Mouse (Mus musculus): ENCODE measurements at regions not wholly inside any gene's neighbourhood (a gene's known extent, or its start where the extent isn't known, plus 50 kb on each side); places are given as distances from the start of the nearest gene placed in this dataset.
"Not testable (repeated sequence)": the region's sequence is repeated elsewhere in the genome, so short reads cannot be mapped to it uniquely, and the experiment has no call there.

GRCm38 (mm10) chrX:50611765-50612591 lies 183.7 kb upstream of the Olfr1324 start:
- Histone ChIP-seq H3K4me2 (replicated peaks; ENCODE audit: low read depth, low read length) (no peak overlapping the region; the same call in 1 of the 2 replicates), H3K27ac (ENCODE audit: low read length) (0 out of 2 replicates have a peak overlapping the region, but pooled peaks have one; percentile 44), H3K9ac (replicated peaks; ENCODE audit: low read depth, low read length) (no peak overlapping the region), H3K4me1 (ENCODE audit: control insufficient read depth, insufficient read depth, low read length) (no peaks in the 10 kb centered on the region), H3K4me3 (ENCODE audit: low read depth, low read length) (peak overlapping the region; percentile 6; the same call in 1 of the 2 replicates), H3K36me3 (ENCODE audit: control insufficient read depth, insufficient read depth, low read length) (no peaks in the 10 kb centered on the region; the same call in 1 of the 2 replicates), H3K27me3 (ENCODE audit: control insufficient read depth, insufficient read depth, low read length) (no peaks in the 10 kb centered on the region), H3K9me3 (ENCODE audit: control insufficient read depth, low read depth, low read length) (no peaks in the 10 kb centered on the region)
- ATAC-seq (ENCODE audit: insufficient number of reproducible peaks, insufficient read depth, low FRiP score, low read depth), result no peak
- 60% methylated on average over 9 of the region's 9 CpGs for WGBS

GRCm38 (mm10) chrX:50608141-50608540 lies 179.8 kb upstream of the Olfr1324 start:
- not testable (repeated sequence) for H3K36me3 ChIP-seq (ENCODE audit: control insufficient read depth, insufficient read depth, low read length); H3K9ac ChIP-seq (replicated peaks; ENCODE audit: low read depth, low read length); H3K9me3 ChIP-seq (ENCODE audit: control insufficient read depth, low read depth, low read length); H3K27me3 ChIP-seq (ENCODE audit: control insufficient read depth, insufficient read depth, low read length); H3K4me1 ChIP-seq (ENCODE audit: control insufficient read depth, insufficient read depth, low read length); H3K4me2 ChIP-seq (replicated peaks; ENCODE audit: low read depth, low read length); ATAC-seq (ENCODE audit: insufficient number of reproducible peaks, insufficient read depth, low FRiP score, low read depth); H3K27ac ChIP-seq (ENCODE audit: low read length); H3K4me3 ChIP-seq (ENCODE audit: low read depth, low read length)
- 87% methylated on average over 6 of the region's 6 CpGs for WGBS

GRCm38 (mm10) chrX:50607636-50608035 lies 179.3 kb upstream of the Olfr1324 start:
- Histone ChIP-seq H3K4me2 (replicated peaks; ENCODE audit: low read depth, low read length) (no peak overlapping the region), H3K9me3 (ENCODE audit: control insufficient read depth, low read depth, low read length) (no peaks in the 10 kb centered on the region), H3K36me3 (ENCODE audit: control insufficient read depth, insufficient read depth, low read length) (no peaks in the 10 kb centered on the region; the same call in 1 of the 2 replicates), H3K4me1 (ENCODE audit: control insufficient read depth, insufficient read depth, low read length) (no peaks in the 10 kb centered on the region), H3K9ac (replicated peaks; ENCODE audit: low read depth, low read length) (no peak overlapping the region), H3K27ac (ENCODE audit: low read length) (no peak overlapping the region), H3K4me3 (ENCODE audit: low read depth, low read length) (no peak overlapping the region), H3K27me3 (ENCODE audit: control insufficient read depth, insufficient read depth, low read length) (no peaks in the 10 kb centered on the region)
- WGBS, result 72% methylated on average over 7 of the region's 7 CpGs
- no peak for ATAC-seq (ENCODE audit: insufficient number of reproducible peaks, insufficient read depth, low FRiP score, low read depth)

- not testable (repeated sequence) for H3K4me1 ChIP-seq (ENCODE audit: control insufficient read depth, insufficient read depth, low read length); H3K9ac ChIP-seq (replicated peaks; ENCODE audit: low read depth, low read length); H3K4me2 ChIP-seq (replicated peaks; ENCODE audit: low read depth, low read length); H3K4me3 ChIP-seq (ENCODE audit: low read depth, low read length); H3K27me3 ChIP-seq (ENCODE audit: control insufficient read depth, insufficient read depth, low read length); H3K9me3 ChIP-seq (ENCODE audit: control insufficient read depth, low read depth, low read length); H3K36me3 ChIP-seq (ENCODE audit: control insufficient read depth, insufficient read depth, low read length); H3K27ac ChIP-seq (ENCODE audit: low read length); ATAC-seq (ENCODE audit: insufficient number of reproducible peaks, insufficient read depth, low FRiP score, low read depth)
- 54% methylated on average over 2 of the region's 2 CpGs for WGBS
These were observed 177.2 kb upstream of the Olfr1324 start for GRCm38 (mm10) chrX:50605517-50605916.

- not testable (repeated sequence) for H3K4me2 ChIP-seq (replicated peaks; ENCODE audit: low read depth, low read length); ATAC-seq (ENCODE audit: insufficient number of reproducible peaks, insufficient read depth, low FRiP score, low read depth)
These were observed 176.7 kb upstream of the Olfr1324 start for GRCm38 (mm10) chrX:50604995-50605394.

GRCm38 (mm10) chrX:50602881-50603280 lies 174.6 kb upstream of the Olfr1324 start:
- not testable (repeated sequence) for H3K4me1 ChIP-seq (ENCODE audit: control insufficient read depth, insufficient read depth, low read length); H3K4me2 ChIP-seq (replicated peaks; ENCODE audit: low read depth, low read length); H3K27me3 ChIP-seq (ENCODE audit: control insufficient read depth, insufficient read depth, low read length); H3K4me3 ChIP-seq (ENCODE audit: low read depth, low read length); ATAC-seq (ENCODE audit: insufficient number of reproducible peaks, insufficient read depth, low FRiP score, low read depth); H3K9me3 ChIP-seq (ENCODE audit: control insufficient read depth, low read depth, low read length); H3K9ac ChIP-seq (replicated peaks; ENCODE audit: low read depth, low read length); H3K36me3 ChIP-seq (ENCODE audit: control insufficient read depth, insufficient read depth, low read length)
- WGBS, result 62% methylated on average over 3 of the region's 3 CpGs
- peak overlapping the region; percentile 21; the same call in 1 of the 2 replicates for H3K27ac ChIP-seq (ENCODE audit: low read length)

More at GRCm38 (mm10) chrX:50604995-50605394, 176.7 kb upstream of the Olfr1324 start:
- not testable (repeated sequence) for H3K4me1 ChIP-seq (ENCODE audit: control insufficient read depth, insufficient read depth, low read length); H3K4me3 ChIP-seq (ENCODE audit: low read depth, low read length); H3K27me3 ChIP-seq (ENCODE audit: control insufficient read depth, insufficient read depth, low read length); H3K27ac ChIP-seq (ENCODE audit: low read length); H3K9ac ChIP-seq (replicated peaks; ENCODE audit: low read depth, low read length); H3K9me3 ChIP-seq (ENCODE audit: control insufficient read depth, low read depth, low read length); H3K36me3 ChIP-seq (ENCODE audit: control insufficient read depth, insufficient read depth, low read length)
- WGBS, result 59% methylated on average over 4 of the region's 4 CpGs

- H3K27ac ChIP-seq (ENCODE audit: low read length), result peak overlapping the region; percentile 21; the same call in 1 of the 2 replicates
These were observed 174.2 kb upstream of the Olfr1324 start for GRCm38 (mm10) chrX:50602461-50602875.

GRCm38 (mm10) chrX:50600262-50600661 lies 172.0 kb upstream of the Olfr1324 start:
- not testable (repeated sequence) for H3K9ac ChIP-seq (replicated peaks; ENCODE audit: low read depth, low read length); H3K9me3 ChIP-seq (ENCODE audit: control insufficient read depth, low read depth, low read length); ATAC-seq (ENCODE audit: insufficient number of reproducible peaks, insufficient read depth, low FRiP score, low read depth); H3K27me3 ChIP-seq (ENCODE audit: control insufficient read depth, insufficient read depth, low read length); H3K27ac ChIP-seq (ENCODE audit: low read length); H3K4me1 ChIP-seq (ENCODE audit: control insufficient read depth, insufficient read depth, low read length); H3K36me3 ChIP-seq (ENCODE audit: control insufficient read depth, insufficient read depth, low read length)
- Histone ChIP-seq H3K4me2 (replicated peaks; ENCODE audit: low read depth, low read length) (peak overlapping the region; percentile 26; the same call in 1 of the 2 replicates), H3K4me3 (ENCODE audit: low read depth, low read length) (0 out of 2 replicates have a peak overlapping the region, but pooled peaks have one; percentile 9)
- WGBS, result 64% methylated on average over 3 of the region's 3 CpGs

More at GRCm38 (mm10) chrX:50602461-50602875, 174.2 kb upstream of the Olfr1324 start:
- not testable (repeated sequence) for H3K27me3 ChIP-seq (ENCODE audit: control insufficient read depth, insufficient read depth, low read length); ATAC-seq (ENCODE audit: insufficient number of reproducible peaks, insufficient read depth, low FRiP score, low read depth); H3K9ac ChIP-seq (replicated peaks; ENCODE audit: low read depth, low read length); H3K36me3 ChIP-seq (ENCODE audit: control insufficient read depth, insufficient read depth, low read length); H3K4me2 ChIP-seq (replicated peaks; ENCODE audit: low read depth, low read length); H3K9me3 ChIP-seq (ENCODE audit: control insufficient read depth, low read depth, low read length); H3K4me1 ChIP-seq (ENCODE audit: control insufficient read depth, insufficient read depth, low read length); H3K4me3 ChIP-seq (ENCODE audit: low read depth, low read length)
- WGBS, result 61% methylated on average over 9 of the region's 9 CpGs
